Mouse (Mus musculus) ovary, postnatal 36 days (tissue): ENCODE measurements around the gene Poldip2.

Experiments used
- DNase-seq: peaks from one replicate; pipeline ENCODE4 v3.0.0; 2022; ENCODE audit warnings: low spot score, mixed read lengths

Gene Poldip2

DNA sequence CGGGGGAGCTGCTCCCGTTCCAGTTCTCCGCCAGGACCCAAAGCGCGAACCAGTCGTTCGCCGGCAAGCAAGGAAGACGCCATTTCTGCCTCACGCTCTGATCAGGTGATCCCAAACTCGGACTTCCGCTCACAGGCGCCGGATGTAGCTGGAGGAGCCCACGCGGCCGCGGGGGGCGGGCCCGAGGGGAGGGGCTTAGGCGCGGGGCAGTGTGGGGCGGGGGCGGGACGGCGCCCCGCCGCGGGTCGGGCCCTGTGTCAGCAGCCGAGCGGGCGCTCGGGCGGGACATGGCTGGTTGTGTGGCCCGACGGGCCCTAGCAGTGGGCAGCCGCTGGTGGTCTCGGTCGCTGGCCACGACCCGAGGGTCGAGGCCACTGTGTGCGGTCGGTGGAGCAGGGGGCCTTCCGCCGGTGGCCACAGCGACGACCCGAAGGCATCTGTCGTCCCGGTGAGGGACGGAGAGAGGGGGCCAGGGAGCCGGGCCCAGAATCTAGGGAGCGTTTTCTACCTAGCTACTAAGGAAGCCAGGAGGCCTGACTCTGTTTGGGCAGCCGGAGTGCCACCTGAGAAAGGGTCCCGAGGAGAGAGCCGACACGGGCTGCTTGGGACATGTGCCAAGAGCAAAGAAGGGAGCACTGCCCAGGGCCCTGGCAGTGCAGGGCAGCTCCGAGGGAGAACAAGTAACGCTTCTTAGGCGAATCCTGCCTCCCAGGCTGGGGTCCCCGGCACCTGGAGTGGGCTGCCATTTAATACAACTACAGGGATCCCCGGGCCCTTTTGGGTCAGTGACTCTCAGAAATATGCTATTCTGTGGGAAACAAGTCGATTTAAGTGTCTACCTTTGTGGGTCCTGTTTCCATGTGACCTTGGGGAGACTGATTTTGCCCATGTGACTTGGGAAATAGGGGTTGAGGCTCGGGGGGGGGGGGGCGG, at the start of gene Poldip2, which contains the start of gene Tmem199:
Poldip2 (plus strand) TSS at position 169 of the 933 bp plus-strand sequence.
Tmem199 (minus strand) TSS at position 148 of the 933 bp plus-strand sequence.
- peak; percentile 90 for DNase-seq

- no peak for DNase-seq
These were observed 49.3 kb upstream of the Poldip2 start for GRCm38 (mm10) chr11:78462669-78463068.

- no peak for DNase-seq
These were observed 48.5 kb upstream of the Poldip2 start for GRCm38 (mm10) chr11:78463286-78464036.

- DNase-seq = no peak
These were observed 46.9 kb upstream of the Poldip2 start for GRCm38 (mm10) chr11:78465116-78465515.

- peak; percentile 87 for DNase-seq
These were observed 46.3 kb upstream of the Poldip2 start, which contains the start of gene Slc46a1 for GRCm38 (mm10) chr11:78465568-78466180. Gene Slc46a1 (plus strand): TSS chr11:78465697.

DNA sequence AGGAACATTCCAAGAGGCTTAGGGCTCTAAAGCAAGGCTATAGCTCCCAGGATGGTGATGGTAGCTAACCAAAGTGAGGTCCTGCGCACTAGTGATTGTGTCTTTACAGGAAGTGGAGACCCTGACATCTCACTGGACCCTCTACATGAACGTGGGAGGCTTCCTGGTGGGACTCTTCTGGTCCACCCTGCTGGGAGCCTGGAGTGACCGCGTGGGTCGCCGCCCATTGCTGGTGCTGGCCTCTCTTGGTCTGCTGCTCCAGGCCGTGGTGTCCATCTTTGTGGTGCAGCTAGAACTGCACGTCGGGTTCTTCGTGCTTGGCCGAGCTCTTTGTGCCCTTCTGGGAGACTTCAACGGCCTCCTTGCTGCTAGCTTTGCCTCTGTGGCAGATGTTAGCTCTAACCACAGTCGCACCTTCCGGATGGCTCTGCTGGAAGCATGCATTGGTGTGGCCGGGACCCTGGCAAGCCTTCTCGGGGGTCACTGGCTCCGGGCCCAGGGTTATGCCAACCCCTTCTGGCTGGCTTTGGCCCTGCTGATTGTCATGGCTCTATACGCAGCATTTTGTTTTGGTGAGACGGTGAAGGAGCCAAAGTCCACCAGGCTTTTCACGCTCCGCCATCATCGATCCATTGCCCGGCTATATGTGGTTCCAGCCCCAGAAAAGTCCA, 45.6 kb upstream of the Poldip2 start:
- DNase-seq = no peak

- no peak for DNase-seq
These were observed 44.5 kb upstream of the Poldip2 start for GRCm38 (mm10) chr11:78467515-78467914.

DNA sequence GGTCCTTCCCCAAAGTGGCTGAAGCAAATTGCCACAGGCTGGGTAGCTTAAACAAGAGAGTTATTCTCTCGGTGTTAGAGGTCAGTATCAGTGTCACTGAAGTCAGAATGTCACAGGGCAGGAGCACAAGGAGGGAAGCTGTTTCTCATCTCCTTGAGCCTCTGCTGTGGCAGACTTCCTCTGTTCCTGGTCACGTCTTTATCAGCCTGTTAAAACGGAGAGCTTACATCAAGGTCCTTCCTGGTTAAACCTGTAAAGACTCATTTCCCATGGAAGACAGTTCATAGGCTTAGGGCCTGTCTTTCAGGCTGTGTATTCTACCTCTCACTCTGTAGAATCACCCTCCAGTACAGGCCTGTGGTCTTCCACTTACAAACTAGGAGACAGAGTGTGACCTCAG, 44.1 kb upstream of the Poldip2 start:
- no peak for DNase-seq

DNA sequence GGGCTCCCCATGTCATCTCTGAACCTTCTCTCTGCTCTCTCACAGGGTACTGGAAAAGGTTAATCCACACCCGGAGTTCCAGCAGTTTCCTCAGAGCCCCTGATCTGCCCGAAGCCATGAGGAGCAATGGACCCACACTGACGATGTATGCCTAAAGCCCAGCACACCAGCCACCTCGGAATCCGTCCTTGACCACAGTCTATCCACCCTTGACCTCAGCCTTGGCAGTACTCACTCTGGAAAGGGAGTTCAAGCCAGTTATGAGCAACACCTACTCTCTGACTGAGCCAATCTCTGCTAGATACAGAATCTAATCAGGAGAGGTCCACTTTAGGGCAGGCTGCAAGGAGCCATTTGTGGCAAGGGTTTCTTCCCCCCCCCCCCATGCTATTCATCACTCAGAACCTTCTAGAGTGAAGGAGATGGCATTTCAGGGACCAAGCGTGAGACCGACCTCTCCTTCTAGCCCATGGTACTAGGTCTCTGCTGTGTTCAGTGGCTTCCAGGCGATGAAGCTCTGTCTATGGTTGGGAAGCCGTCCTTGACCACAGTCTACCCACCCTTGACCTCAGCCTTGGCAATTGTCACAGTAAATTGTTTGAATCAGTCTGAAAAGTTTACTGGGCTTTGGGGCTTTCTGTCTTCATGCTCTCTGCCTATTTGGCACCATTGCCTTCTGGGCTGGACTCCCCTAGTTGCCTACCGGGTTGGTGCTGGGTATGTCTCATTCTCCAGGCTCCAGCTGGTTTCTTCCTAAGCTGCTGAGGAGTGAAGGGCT, 40.5 kb upstream of the Poldip2 start:
- no peak for DNase-seq

DNA sequence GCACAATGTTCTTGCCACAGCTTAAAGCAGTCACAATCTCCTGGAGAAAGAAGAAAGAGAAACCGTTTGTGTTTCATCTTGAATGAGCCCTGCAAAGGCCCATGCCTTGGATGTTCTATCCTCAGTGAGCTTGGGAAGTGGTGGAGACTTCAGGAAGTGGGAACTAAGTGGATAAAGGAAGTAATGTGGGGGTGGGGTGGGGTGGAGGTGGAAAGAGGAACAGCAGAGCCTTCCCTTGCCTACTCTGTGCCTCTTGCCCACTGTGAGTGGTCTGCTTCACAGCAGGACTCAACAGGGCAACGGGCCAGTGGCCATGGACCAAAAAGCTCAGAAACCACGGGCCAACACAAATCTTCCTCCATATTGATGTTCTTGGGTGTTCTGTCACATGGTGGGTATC, 36.7 kb upstream of the Poldip2 start:
- no peak for DNase-seq

GRCm38 (mm10) chr11:78483639-78484038, 28.4 kb upstream of the Poldip2 start:
- no peak for DNase-seq

DNA sequence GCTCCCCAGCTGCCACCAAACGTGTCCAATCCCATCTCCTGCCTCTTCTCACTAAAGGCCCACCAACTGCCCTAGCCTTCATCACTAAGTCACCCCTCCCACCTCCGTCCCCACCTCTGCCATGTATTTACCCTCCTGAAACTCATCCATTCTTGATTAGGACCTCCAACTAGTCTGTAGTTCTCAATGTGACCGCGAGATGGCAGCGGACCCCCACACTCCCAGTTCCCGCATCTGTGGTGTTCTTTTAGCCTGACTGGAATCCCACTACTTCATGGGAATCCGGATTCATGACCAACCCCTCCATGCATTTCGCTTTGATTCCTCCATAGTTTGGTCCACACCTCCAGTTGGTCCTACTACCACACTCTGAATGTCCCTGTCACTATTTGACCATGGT, 23.8 kb upstream of the Poldip2 start:
- DNase-seq = peak; percentile 62

DNA sequence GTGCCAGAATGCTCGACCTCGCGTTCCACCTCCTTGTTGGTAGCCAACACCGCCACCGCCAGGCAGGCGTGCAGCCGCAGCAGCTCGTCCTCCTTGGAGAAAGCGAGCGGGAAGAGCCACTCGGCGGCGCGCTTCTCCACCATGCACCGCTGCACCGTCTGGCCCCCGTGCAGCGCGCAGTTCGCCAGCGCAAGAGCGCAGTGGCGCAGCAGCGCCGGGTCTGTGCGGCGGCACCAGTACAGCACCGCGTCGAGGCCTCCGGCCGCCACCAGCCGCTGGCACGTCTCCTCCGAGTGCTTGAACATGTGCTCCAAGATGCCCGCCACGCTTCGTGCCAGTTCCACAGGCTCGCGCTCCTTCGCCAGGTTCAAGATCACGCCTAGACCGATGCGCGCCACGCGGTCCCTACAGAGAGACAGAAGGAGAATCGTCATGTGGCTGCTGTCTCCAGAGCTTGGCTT, 21.2 kb upstream of the Poldip2 start:
- peak; percentile 58 for DNase-seq

GRCm38 (mm10) chr11:78495904-78496303, 16.1 kb upstream of the Poldip2 start:
- DNase-seq = peak; percentile 41

- peak; percentile 37 for DNase-seq
These were observed 14.9 kb upstream of the Poldip2 start for GRCm38 (mm10) chr11:78497071-78497541.

- DNase-seq = peak; percentile 90
These were observed 14.2 kb upstream of the Poldip2 start, which contains the start of gene Sarm1 for GRCm38 (mm10) chr11:78497544-78498522. Gene Sarm1 (minus strand): TSS chr11:78497754.

GRCm38 (mm10) chr11:78499004-78499403, 13.0 kb upstream of the Poldip2 start, which contains the start of gene Vtn:
Gene Vtn (plus strand): TSS chr11:78499091.
- no peak for DNase-seq

DNA sequence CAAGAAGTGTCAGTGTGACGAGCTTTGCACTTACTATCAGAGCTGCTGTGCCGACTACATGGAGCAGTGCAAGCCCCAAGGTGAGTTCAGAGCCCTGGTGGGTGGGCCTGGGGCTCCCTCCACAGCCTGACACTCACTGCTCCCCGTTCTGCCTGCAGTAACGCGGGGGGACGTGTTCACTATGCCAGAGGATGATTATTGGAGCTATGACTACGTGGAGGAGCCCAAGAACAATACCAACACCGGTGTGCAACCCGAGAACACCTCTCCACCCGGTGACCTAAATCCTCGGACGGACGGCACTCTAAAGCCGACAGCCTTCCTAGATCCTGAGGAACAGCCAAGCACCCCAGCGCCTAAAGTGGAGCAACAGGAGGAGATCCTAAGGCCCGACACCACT, 12.4 kb upstream of the Poldip2 start:
- DNase-seq = no peak

DNA sequence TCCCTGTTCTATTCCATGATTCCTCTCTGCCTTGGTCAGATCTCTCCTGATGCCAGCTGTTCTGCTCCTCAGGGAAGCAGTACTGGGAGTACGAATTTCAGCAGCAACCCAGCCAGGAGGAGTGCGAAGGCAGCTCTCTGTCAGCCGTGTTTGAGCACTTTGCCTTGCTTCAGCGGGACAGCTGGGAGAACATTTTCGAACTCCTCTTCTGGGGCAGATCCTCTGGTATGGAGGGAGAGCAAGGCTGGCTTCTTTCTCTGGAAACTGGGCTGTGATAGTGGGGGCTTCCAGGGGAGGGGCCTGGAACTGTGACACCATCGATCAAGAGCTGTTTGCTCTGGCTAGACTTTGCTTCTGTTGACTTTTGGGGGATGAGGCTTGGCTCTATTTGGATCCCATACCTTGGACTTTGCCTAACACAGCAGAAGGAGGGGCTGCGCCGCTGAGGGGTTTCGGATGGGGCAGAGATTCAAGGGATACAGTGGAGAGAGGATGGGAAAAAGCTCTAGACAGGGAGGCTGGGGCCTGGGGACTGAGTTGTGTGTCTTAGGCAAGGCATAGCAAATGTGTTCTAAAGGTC, 11.3 kb upstream of the Poldip2 start:
- DNase-seq = no peak
